Mouse (Mus musculus) thymus, adult 2 months (tissue): ENCODE measurements at regions not wholly inside any gene's neighbourhood (a gene's known extent, or its start where the extent isn't known, plus 50 kb on each side); places are given as distances from the start of the nearest gene placed in this dataset.

Source experiments
- DNase-seq: peaks from one replicate; pipeline ENCODE4 v3.0.0; 2021
- H3K27ac ChIP-seq: fragments of 200-500 bp; 2 replicates; pipeline ENCODE4 v1.5.1; 2012; ENCODE audit warnings: low read length, control low read depth; ENCODE audit not compliant: control insufficient read depth, insufficient read depth
- H3K27me3 ChIP-seq: fragments of 200-500 bp; 2 replicates; pipeline ENCODE4 v1.6.1; 2012; ENCODE audit warnings: mild to moderate bottlenecking, low read length, moderate library complexity, mixed read lengths; ENCODE audit not compliant: control insufficient read depth, insufficient read depth
- H3K36me3 ChIP-seq: fragments of 200-500 bp; 2 replicates; pipeline ENCODE4 v1.6.1; 2012; ENCODE audit warnings: mild to moderate bottlenecking, low read length, moderate library complexity; ENCODE audit not compliant: control insufficient read depth, insufficient read depth
- H3K4me1 ChIP-seq: fragments of 200-500 bp; replicated peaks from 2 replicates; pipeline ENCODE4 v1.6.1; 2012; ENCODE audit warnings: low read length; ENCODE audit not compliant: control insufficient read depth, insufficient read depth
- H3K4me3 ChIP-seq: fragments of 200-500 bp; 2 replicates; pipeline ENCODE4 v1.5.1; 2012; ENCODE audit warnings: mild to moderate bottlenecking, low read length, control low read depth, moderate library complexity; ENCODE audit not compliant: control insufficient read depth, insufficient read depth
- CTCF ChIP-seq: fragments of 200-500 bp; IDR thresholded peaks from 2 replicates; pipeline ENCODE4 v1.5.1; 2012; ENCODE audit warnings: mild to moderate bottlenecking, control low read depth, low read length, moderate library complexity, borderline replicate concordance; ENCODE audit not compliant: control insufficient read depth, poor library complexity, insufficient read depth; ENCODE audit errors: extremely low read depth
- POLR2A ChIP-seq: fragments of 200-500 bp; IDR thresholded peaks from 2 replicates; pipeline ENCODE4 v1.6.1; 2012; ENCODE audit warnings: mild to moderate bottlenecking, low read length, control low read depth, moderate library complexity; ENCODE audit not compliant: control insufficient read depth, poor library complexity, insufficient read depth; ENCODE audit errors: extremely low read depth
- WGBS: fragments of 180-500 bp; shearing (Covaris S2); methylation state at CpG from one replicate; pipeline ENCODE4 v1.1.7; 2018; 5-methylcytosine and 5-hydroxymethylcytosine counted together

- no peaks in the 10 kb centered on the region for H3K27me3 ChIP-seq
- H3K27ac ChIP-seq = no peak overlapping the region
- TF ChIP-seq POLR2A (no peak), CTCF (no peak)
- no peak for DNase-seq
- H3K4me3 ChIP-seq = no peak overlapping the region
- H3K36me3 ChIP-seq = no peaks in the 10 kb centered on the region
- 93% methylated on average over 4 of the region's 4 CpGs for whole genome bisulfite sequencing
- no peaks in the 10 kb centered on the region for H3K4me1 ChIP-seq
Observed at GRCm38 (mm10) chr8:9131249-9131648, 440.9 kb upstream of the Arglu1 start.

DNA sequence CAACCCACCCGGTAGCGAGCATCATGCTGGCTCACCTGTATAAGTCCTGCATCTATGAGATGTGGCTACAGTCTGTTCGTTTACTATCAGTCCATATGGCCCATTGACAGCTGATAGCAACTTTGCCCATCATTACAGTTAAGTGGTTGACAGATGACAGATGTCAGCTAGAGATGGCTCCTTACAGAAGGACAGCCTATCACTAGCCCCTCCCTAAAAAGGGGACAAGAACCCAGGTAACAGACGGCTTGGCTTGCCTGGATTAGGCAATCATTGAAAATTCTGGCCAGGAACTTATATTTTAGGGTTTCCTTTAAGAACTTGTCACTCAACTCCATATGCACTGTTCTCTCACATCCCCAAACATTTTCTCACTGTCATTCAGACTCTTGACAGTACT lies 434.2 kb upstream of the Arglu1 start:
- no peaks in the 10 kb centered on the region for H3K27me3 ChIP-seq
- H3K36me3 ChIP-seq = no peaks in the 10 kb centered on the region
- no peak overlapping the region for H3K4me3 ChIP-seq
- TF ChIP-seq POLR2A = no peak
- TF ChIP-seq CTCF = no peak
- no peaks in the 10 kb centered on the region for H3K4me1 ChIP-seq
- WGBS = 90% methylated on average over 4 of the region's 4 CpGs
- no peak overlapping the region for H3K27ac ChIP-seq
- DNase-seq = no peak

DNA sequence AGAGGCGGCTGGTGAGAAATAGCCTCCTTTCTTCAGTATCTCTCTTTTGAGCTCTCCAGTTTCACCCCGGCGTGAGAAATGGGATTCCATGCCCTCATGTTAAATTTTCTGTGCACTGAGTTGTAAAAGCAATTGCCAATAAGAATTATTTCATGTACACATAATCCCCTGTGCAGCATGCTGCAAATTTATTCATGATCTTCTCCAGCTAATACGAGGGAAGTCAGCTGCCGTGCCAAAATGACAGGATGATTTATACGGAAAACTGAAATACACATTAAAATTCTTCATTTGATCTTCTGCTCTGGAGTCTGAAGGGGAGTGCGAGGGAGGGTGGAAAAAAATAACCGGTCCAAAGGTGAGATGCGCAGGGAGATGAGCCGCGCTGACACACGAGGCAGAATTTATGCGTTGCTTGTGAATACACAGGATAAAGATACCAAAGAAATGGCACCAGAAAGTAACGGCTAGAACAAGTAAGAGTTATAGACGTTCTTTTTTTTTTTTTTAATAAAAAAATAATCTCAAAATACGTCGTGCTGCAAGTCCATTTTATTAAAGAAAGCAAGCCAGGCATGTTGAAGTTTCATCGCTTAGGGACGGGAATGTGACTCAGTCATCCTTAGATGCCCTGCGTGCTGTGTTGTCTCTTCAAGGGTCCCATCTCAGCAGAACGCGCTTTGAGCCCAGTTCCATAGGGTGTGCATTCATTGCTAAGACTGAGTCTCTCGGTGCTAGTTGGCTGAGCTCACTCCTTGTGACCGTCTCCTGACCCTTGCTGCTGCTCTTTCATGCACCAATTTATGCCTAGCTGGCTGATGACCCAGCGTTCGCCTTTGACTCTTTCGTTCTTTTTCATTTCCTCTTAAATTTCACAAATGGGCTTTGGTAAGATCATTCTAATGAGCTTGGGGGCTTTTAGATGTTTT lies 427.8 kb upstream of the Arglu1 start:
- Histone ChIP-seq H3K27me3 (no peaks in the 10 kb centered on the region), H3K27ac (no peak overlapping the region), H3K4me3 (no peak overlapping the region), H3K36me3 (no peaks in the 10 kb centered on the region), H3K4me1 (no peaks in the 10 kb centered on the region)
- TF ChIP-seq CTCF (no peak), POLR2A (no peak)
- WGBS = 92% methylated on average over 27 of the region's 27 CpGs
- no peak for DNase-seq

- 51% methylated on average over 5 of the region's 5 CpGs for WGBS
- no peak overlapping the region for H3K27ac ChIP-seq
- no peak for DNase-seq
Observed at GRCm38 (mm10) chr8:9095980-9096379, 405.7 kb upstream of the Arglu1 start.

GRCm38 (mm10) chr8:9094002-9094401 lies 403.7 kb upstream of the Arglu1 start:
- 90% methylated on average over 9 of the region's 9 CpGs for WGBS
- Histone ChIP-seq H3K4me1 (no peaks in the 10 kb centered on the region; the same call in 1 of the 2 replicates), H3K36me3 (no peaks in the 10 kb centered on the region), H3K27ac (no peak overlapping the region), H3K27me3 (no peaks in the 10 kb centered on the region), H3K4me3 (no peak overlapping the region)
- no peak for DNase-seq
- TF ChIP-seq CTCF (no peak), POLR2A (no peak)

More at GRCm38 (mm10) chr8:9095980-9096379, 405.7 kb upstream of the Arglu1 start:
- Histone ChIP-seq H3K4me3 (no peak overlapping the region), H3K4me1 (no peaks in the 10 kb centered on the region; the same call in 1 of the 2 replicates), H3K27me3 (no peaks in the 10 kb centered on the region), H3K36me3 (no peaks in the 10 kb centered on the region)
- TF ChIP-seq POLR2A (no peak), CTCF (no peak)

DNA sequence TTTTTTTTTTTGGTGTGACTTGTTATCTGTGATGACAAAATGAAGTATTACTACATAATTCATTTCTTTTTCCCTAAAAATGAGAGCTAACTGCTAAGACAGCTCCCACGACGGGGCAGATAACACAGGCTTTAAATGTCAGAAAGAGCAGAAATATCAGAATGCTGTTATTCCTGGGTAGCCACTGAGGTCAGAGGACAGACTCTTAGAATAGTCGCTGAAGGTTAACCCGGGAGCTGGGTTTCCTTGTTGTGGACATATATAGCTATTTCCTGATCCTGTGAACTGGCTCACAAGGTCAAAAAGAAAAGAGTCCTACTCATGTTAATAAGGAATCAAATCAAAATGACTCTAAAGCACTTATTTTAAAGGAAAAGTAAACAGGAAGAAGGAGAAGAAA lies 403.0 kb upstream of the Arglu1 start:
- no peaks in the 10 kb centered on the region; the same call in 1 of the 2 replicates for H3K4me1 ChIP-seq
- no peak overlapping the region for H3K27ac ChIP-seq
- no peaks in the 10 kb centered on the region for H3K36me3 ChIP-seq
- TF ChIP-seq CTCF (no peak), POLR2A (no peak)
- DNase-seq = no peak
- WGBS = 40% methylated on average over 4 of the region's 4 CpGs
- no peak overlapping the region for H3K4me3 ChIP-seq
- H3K27me3 ChIP-seq = no peaks in the 10 kb centered on the region
